Mouse (Mus musculus): Measurements from ENCODE around the gene Uck1. TPM values are rescaled to one million over a fixed set of nuclear protein-coding genes. Genes with fewer than 3 reads are reported as not detected.

Gene Uck1
- polyA plus RNA-seq, 1 experiment, result 32.1 TPM

DNA sequence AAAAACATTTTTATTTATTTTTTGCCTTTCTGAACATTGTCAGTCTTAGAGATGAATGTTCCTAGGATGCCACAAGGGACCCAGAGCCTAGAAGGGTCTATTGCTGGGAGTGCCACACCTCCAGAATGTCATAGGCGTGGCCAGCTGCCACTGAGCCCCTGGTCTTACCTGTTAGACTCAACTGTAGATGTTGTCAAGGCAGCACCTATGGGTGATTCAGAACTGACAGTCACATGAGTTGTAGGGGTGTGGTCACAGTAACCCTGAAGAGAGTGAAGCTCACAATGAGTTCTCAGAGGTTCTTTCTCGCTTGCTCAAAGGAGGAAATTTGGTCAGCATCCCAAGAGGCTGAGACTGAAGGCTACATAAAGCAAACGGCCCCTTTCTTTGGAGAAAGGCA is 35.3 kb upstream of the Uck1 start:
- H3K36me3 ChIP-seq (ENCODE audit: control insufficient read depth, insufficient read depth), result peaks cover 29% of the 10 kb centered on the region
- no peak overlapping the region for H3ac ChIP-seq (ENCODE audit: control insufficient read depth, insufficient read length)
- H3K4me2 ChIP-seq (ENCODE audit: low read depth), result no peak overlapping the region
- TF ChIP-seq MYOD1 (IDR thresholded peaks at IDR 0.05; ENCODE audit: control insufficient read depth in 1 of 3, insufficient read length in 2 of 3, low read depth in 2 of 3), result no peak
- no peak for TF ChIP-seq POLR2AphosphoS2 (IDR thresholded peaks at IDR 0.05; ENCODE audit: insufficient read length, low read depth)
- no peak for TF ChIP-seq MAX (IDR thresholded peaks at IDR 0.05; ENCODE audit: low read depth)
- no peak for TF ChIP-seq TCF12 (IDR thresholded peaks at IDR 0.05; ENCODE audit: insufficient read depth, poor library complexity, severe bottlenecking)
- TF ChIP-seq SRF (IDR thresholded peaks at IDR 0.05; ENCODE audit: control insufficient read depth, insufficient read length, low read depth), result no peak
- no peak for TF ChIP-seq TCF3 (IDR thresholded peaks at IDR 0.05; ENCODE audit: insufficient read length, low read depth)
- TF ChIP-seq E2F4 (IDR thresholded peaks at IDR 0.05; ENCODE audit: insufficient read depth), result no peak
- peaks cover 14% of the 10 kb centered on the region for H3K79me2 ChIP-seq (ENCODE audit: control insufficient read depth, insufficient read depth)
- no peak overlapping the region for H3K4me3 ChIP-seq
- H3K27me3 ChIP-seq (ENCODE audit: control insufficient read depth, insufficient read depth, insufficient read length), result no peaks in the 10 kb centered on the region

- no peak overlapping the region for H3K4me3 ChIP-seq
- no peak for TF ChIP-seq POLR2AphosphoS2 (IDR thresholded peaks at IDR 0.05; ENCODE audit: insufficient read length, low read depth)
- no peak for TF ChIP-seq TCF12 (IDR thresholded peaks at IDR 0.05; ENCODE audit: insufficient read depth, poor library complexity, severe bottlenecking)
- TF ChIP-seq REST (IDR thresholded peaks at IDR 0.05; ENCODE audit: insufficient read depth, insufficient read length), result no peak
- TF ChIP-seq POLR2A (IDR thresholded peaks at IDR 0.05; ENCODE audit: insufficient read length, low read depth), result no peak
- no peak overlapping the region for H3K4me2 ChIP-seq (ENCODE audit: low read depth)
- H3K27me3 ChIP-seq (ENCODE audit: control insufficient read depth, insufficient read depth, insufficient read length), result no peaks in the 10 kb centered on the region
- peaks cover 24% of the 10 kb centered on the region for H3K79me2 ChIP-seq (ENCODE audit: control insufficient read depth, insufficient read depth)
- peaks cover 29% of the 10 kb centered on the region for H3K36me3 ChIP-seq (ENCODE audit: control insufficient read depth, insufficient read depth)
- no peak overlapping the region for H3ac ChIP-seq (ENCODE audit: control insufficient read depth, insufficient read length)
Observed at GRCm38 (mm10) chr2:32294348-32294747, 34.4 kb upstream of the Uck1 start.

GRCm38 (mm10) chr2:32289578-32289977 is 29.6 kb upstream of the Uck1 start:
- H3K79me2 ChIP-seq (ENCODE audit: control insufficient read depth, insufficient read depth), result peaks cover 51% of the 10 kb centered on the region
- H3ac ChIP-seq (ENCODE audit: control insufficient read depth, insufficient read length), result no peak overlapping the region
- H3K4me3 ChIP-seq, result peak overlapping the region; percentile 88
- no peak for TF ChIP-seq TCF3 (IDR thresholded peaks at IDR 0.05; ENCODE audit: insufficient read length, low read depth)
- TF ChIP-seq POLR2AphosphoS2 (IDR thresholded peaks at IDR 0.05; ENCODE audit: insufficient read length, low read depth), result no peak
- no peak for TF ChIP-seq MAX (IDR thresholded peaks at IDR 0.05; ENCODE audit: low read depth)
- TF ChIP-seq USF1 (IDR thresholded peaks at IDR 0.05; ENCODE audit: low read depth), result no peak
- TF ChIP-seq CEBPB (IDR thresholded peaks at IDR 0.05; ENCODE audit: insufficient read depth, poor library complexity, severe bottlenecking), result no peak
- no peak for TF ChIP-seq POLR2A (IDR thresholded peaks at IDR 0.05; ENCODE audit: insufficient read length, low read depth)
- TF ChIP-seq E2F4 (IDR thresholded peaks at IDR 0.05; ENCODE audit: insufficient read depth), result no peak
- TF ChIP-seq SRF (IDR thresholded peaks at IDR 0.05; ENCODE audit: control insufficient read depth, insufficient read length, low read depth), result no peak
- no peak for TF ChIP-seq REST (IDR thresholded peaks at IDR 0.05; ENCODE audit: insufficient read depth, insufficient read length)
- no peak for TF ChIP-seq MYOD1 (IDR thresholded peaks at IDR 0.05; ENCODE audit: control insufficient read depth in 1 of 3, insufficient read length in 2 of 3, low read depth in 2 of 3)
- TF ChIP-seq TCF12 (IDR thresholded peaks at IDR 0.05; ENCODE audit: insufficient read depth, poor library complexity, severe bottlenecking), result no peak
- TF ChIP-seq MYOG (IDR thresholded peaks at IDR 0.05; ENCODE audit: control insufficient read depth in 1 of 3, insufficient read depth in 1 of 3, insufficient read length in 2 of 3, low read depth in 2 of 3), result no peak
- H3K27me3 ChIP-seq (ENCODE audit: control insufficient read depth, insufficient read depth, insufficient read length), result no peaks in the 10 kb centered on the region
- H3K36me3 ChIP-seq (ENCODE audit: control insufficient read depth, insufficient read depth), result peaks cover 15% of the 10 kb centered on the region
- peak overlapping the region; percentile 86 for H3K4me2 ChIP-seq (ENCODE audit: low read depth)

GRCm38 (mm10) chr2:32288371-32288931 is 28.5 kb upstream of the Uck1 start:
- Histone ChIP-seq H3K4me3 (peak overlapping the region; percentile 88), H3K4me2 (ENCODE audit: low read depth) (peak overlapping the region; percentile 86), H3ac (ENCODE audit: control insufficient read depth, insufficient read length) (peak overlapping the region; percentile 62), H3K79me2 (ENCODE audit: control insufficient read depth, insufficient read depth) (peaks cover 51% of the 10 kb centered on the region), H3K36me3 (ENCODE audit: control insufficient read depth, insufficient read depth) (peaks cover 7% of the 10 kb centered on the region), H3K27me3 (ENCODE audit: control insufficient read depth, insufficient read depth, insufficient read length) (no peaks in the 10 kb centered on the region)
- TF ChIP-seq MAX (IDR thresholded peaks at IDR 0.05; ENCODE audit: low read depth) (no peak), TCF3 (IDR thresholded peaks at IDR 0.05; ENCODE audit: insufficient read length, low read depth) (no peak), REST (IDR thresholded peaks at IDR 0.05; ENCODE audit: insufficient read depth, insufficient read length) (no peak), E2F4 (IDR thresholded peaks at IDR 0.05; ENCODE audit: insufficient read depth) (no peak), USF1 (IDR thresholded peaks at IDR 0.05; ENCODE audit: low read depth) (no peak), SRF (IDR thresholded peaks at IDR 0.05; ENCODE audit: control insufficient read depth, insufficient read length, low read depth) (no peak), MYOD1 (IDR thresholded peaks at IDR 0.05; ENCODE audit: control insufficient read depth in 1 of 3, insufficient read length in 2 of 3, low read depth in 2 of 3) (no peak), POLR2A (IDR thresholded peaks at IDR 0.05; ENCODE audit: insufficient read length, low read depth) (no peak), TCF12 (IDR thresholded peaks at IDR 0.05; ENCODE audit: insufficient read depth, poor library complexity, severe bottlenecking) (no peak), CEBPB (IDR thresholded peaks at IDR 0.05; ENCODE audit: insufficient read depth, poor library complexity, severe bottlenecking) (no peak), MYOG (IDR thresholded peaks at IDR 0.05; ENCODE audit: control insufficient read depth in 1 of 3, insufficient read depth in 1 of 3, insufficient read length in 2 of 3, low read depth in 2 of 3) (no peak)

DNA sequence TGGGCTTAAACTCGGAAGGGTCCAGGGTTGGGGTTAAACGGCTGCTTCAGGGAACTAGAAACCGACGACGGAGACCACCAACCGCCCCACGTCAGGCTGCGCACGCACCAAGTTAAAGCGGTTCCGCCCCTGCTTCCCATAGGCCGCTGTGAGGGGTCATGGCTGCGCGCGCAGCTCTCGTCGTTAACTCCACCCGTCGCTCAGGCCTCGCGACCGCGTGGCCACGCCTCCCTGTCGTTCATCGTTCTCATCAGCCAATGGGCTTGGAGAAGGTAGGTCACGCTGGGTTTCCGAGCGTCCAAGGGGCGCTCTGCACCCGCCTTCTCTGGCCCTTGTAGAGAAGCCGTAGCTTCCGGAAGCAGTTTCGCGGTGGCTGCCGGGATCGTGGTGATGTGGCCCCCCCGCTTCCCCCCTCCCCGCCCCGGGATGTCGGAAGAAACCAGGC is 28.0 kb upstream of the Uck1 start, which contains the start of gene Swi5:
Swi5 (minus strand) TSS at position 153 of the 445 bp plus-strand sequence.
- Histone ChIP-seq H3K27me3 (ENCODE audit: control insufficient read depth, insufficient read depth, insufficient read length) (no peaks in the 10 kb centered on the region), H3K79me2 (ENCODE audit: control insufficient read depth, insufficient read depth) (peaks cover 51% of the 10 kb centered on the region), H3ac (ENCODE audit: control insufficient read depth, insufficient read length) (peak within 1 kb of the TSS; percentile 62), H3K4me3 (peak within 1 kb of the TSS; percentile 88), H3K36me3 (ENCODE audit: control insufficient read depth, insufficient read depth) (peaks cover 4% of the 10 kb centered on the region), H3K4me2 (ENCODE audit: low read depth) (peak within 1 kb of the TSS; percentile 95)
- TF ChIP-seq POLR2AphosphoS2 (IDR thresholded peaks at IDR 0.05; ENCODE audit: insufficient read length, low read depth), result peak; percentile 94
- TF ChIP-seq POLR2A (IDR thresholded peaks at IDR 0.05; ENCODE audit: insufficient read length, low read depth), result peak; percentile 92
- TF ChIP-seq USF1 (IDR thresholded peaks at IDR 0.05; ENCODE audit: low read depth), result peak; percentile 87
- TF ChIP-seq CEBPB (IDR thresholded peaks at IDR 0.05; ENCODE audit: insufficient read depth, poor library complexity, severe bottlenecking), result no peak
- TF ChIP-seq TCF3 (IDR thresholded peaks at IDR 0.05; ENCODE audit: insufficient read length, low read depth), result no peak
- peak; percentile 75 for TF ChIP-seq SRF (IDR thresholded peaks at IDR 0.05; ENCODE audit: control insufficient read depth, insufficient read length, low read depth)
- TF ChIP-seq REST (IDR thresholded peaks at IDR 0.05; ENCODE audit: insufficient read depth, insufficient read length), result no peak

Measured in myocyte (in vitro differentiated cells).